Mouse (Mus musculus): ENCODE measurements around the gene Bmp7. TPM values are rescaled to one million over a fixed set of nuclear protein-coding genes. Genes with fewer than 3 reads are reported as not detected.

The Bmp7 gene
- polyA plus RNA-seq, 1 experiment from 2014 or later, result 8.7 TPM

DNA sequence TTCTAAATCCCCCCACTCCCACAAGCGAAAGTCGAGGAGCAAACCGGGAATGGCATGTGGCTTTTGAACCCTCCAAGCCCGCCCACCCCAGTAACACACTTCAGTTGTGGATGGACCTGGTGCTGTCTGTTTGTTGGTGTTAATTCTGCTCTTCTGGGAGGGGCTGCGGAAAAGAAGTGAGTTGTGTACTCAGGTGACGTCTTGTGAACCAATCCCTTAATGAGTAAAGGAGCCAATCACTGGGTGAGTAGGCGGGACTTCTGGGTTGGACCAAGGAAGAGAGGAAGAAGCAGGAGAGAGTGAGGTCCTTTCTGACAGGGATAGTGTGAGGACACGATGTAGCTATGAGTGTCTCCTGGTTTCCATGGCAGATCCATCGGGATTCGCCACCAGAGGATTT lies 83.1 kb downstream of the Bmp7 start:
- 66% methylated on average over 10 of the region's 10 CpGs for whole genome bisulfite sequencing
- ATAC-seq, result no peak

DNA sequence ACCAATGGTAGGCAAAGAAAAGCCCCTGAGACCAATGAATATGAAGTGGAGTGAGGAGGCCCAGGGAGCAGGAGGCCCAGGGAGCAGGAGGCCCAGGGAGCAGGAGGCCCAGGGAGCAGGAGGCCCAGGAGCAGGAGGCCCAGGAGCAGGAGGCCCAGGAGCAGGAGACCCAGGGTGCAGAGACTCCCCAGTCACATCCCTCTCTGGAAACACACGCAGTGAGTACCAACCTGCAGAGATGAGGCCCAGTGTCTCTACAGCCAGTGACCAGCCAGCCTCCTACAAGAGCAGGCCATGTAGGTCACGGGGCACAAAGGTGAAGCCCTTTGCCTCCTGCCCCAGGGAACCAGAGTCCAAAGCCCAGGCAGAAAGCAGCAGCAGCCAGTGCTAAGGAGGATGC lies 83.6 kb downstream of the Bmp7 start:
- H3K9me3 ChIP-seq (replicated peaks; ENCODE audit: control insufficient read depth, low read length), result no peaks in the 10 kb centered on the region
- WGBS, result 68% methylated on average over 2 of the region's 2 CpGs

More for the DNA sequence above, 83.1 kb downstream of the Bmp7 start:
- no peaks in the 10 kb centered on the region for H3K4me1 ChIP-seq (ENCODE audit: control insufficient read depth, insufficient read depth, low read length)
- no peak overlapping the region for H3K9ac ChIP-seq (ENCODE audit: low read length)
- no peaks in the 10 kb centered on the region for H3K9me3 ChIP-seq (replicated peaks; ENCODE audit: control insufficient read depth, low read length)
- no peak for DNase-seq (ENCODE audit: low spot score)
- H3K27me3 ChIP-seq (replicated peaks; ENCODE audit: control insufficient read depth, insufficient read depth, low read length), result no peaks in the 10 kb centered on the region
- H3K27ac ChIP-seq (ENCODE audit: low read depth, low read length), result no peak overlapping the region
- no peak overlapping the region for H3K4me3 ChIP-seq (ENCODE audit: low read depth, low read length)
- no peak overlapping the region for H3K4me2 ChIP-seq (ENCODE audit: low read length)
- no peaks in the 10 kb centered on the region for H3K36me3 ChIP-seq (ENCODE audit: control insufficient read depth, insufficient read depth, low read length)

DNA sequence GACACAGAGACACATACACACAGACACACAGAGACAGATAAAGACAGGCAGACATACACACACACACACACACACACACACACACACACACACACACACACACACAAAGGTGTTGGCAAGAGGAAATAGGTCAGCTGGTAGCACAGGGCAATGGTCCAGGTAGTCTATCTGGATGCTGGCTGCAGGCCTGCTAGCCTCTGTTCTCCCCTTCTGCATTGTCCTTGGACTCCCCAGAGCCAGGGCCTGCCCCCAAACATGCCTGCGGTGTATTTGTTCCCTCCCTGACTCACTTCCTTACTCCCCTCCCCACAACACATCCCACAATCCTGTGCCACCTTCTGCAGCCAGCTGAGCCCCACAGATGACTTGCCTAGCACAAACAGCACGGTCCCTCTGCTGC lies 86.0 kb downstream of the Bmp7 start:
- Histone ChIP-seq H3K27me3 (replicated peaks; ENCODE audit: control insufficient read depth, insufficient read depth, low read length) (no peaks in the 10 kb centered on the region), H3K36me3 (ENCODE audit: control insufficient read depth, insufficient read depth, low read length) (no peaks in the 10 kb centered on the region), H3K9me3 (replicated peaks; ENCODE audit: control insufficient read depth, low read length) (no peaks in the 10 kb centered on the region), H3K4me2 (ENCODE audit: low read length) (no peak overlapping the region), H3K9ac (ENCODE audit: low read length) (no peak overlapping the region), H3K4me3 (ENCODE audit: low read depth, low read length) (no peak overlapping the region), H3K4me1 (ENCODE audit: control insufficient read depth, insufficient read depth, low read length) (no peaks in the 10 kb centered on the region), H3K27ac (ENCODE audit: low read depth, low read length) (no peak overlapping the region)
- ATAC-seq, result no peak; the same call in 1 of the 2 replicates
- 58% methylated on average over 2 of the region's 2 CpGs for WGBS
- peak; percentile 19 for DNase-seq (ENCODE audit: low spot score)

More for the DNA sequence above, 83.6 kb downstream of the Bmp7 start:
- Histone ChIP-seq H3K4me3 (ENCODE audit: low read depth, low read length) (no peak overlapping the region), H3K27me3 (replicated peaks; ENCODE audit: control insufficient read depth, insufficient read depth, low read length) (no peaks in the 10 kb centered on the region), H3K9ac (ENCODE audit: low read length) (no peak overlapping the region), H3K4me2 (ENCODE audit: low read length) (no peak overlapping the region), H3K36me3 (ENCODE audit: control insufficient read depth, insufficient read depth, low read length) (no peaks in the 10 kb centered on the region), H3K27ac (ENCODE audit: low read depth, low read length) (no peak overlapping the region), H3K4me1 (ENCODE audit: control insufficient read depth, insufficient read depth, low read length) (no peaks in the 10 kb centered on the region)
- DNase-seq (ENCODE audit: low spot score) (no peak), ATAC-seq (no peak)

GRCm38 (mm10) chr2:172851773-172852172 lies 88.3 kb downstream of the Bmp7 start:
- no peak for ATAC-seq
- Histone ChIP-seq H3K9me3 (replicated peaks; ENCODE audit: control insufficient read depth, low read length) (no peaks in the 10 kb centered on the region), H3K4me3 (ENCODE audit: low read depth, low read length) (no peak overlapping the region), H3K4me2 (ENCODE audit: low read length) (no peak overlapping the region), H3K4me1 (ENCODE audit: control insufficient read depth, insufficient read depth, low read length) (no peaks in the 10 kb centered on the region), H3K9ac (ENCODE audit: low read length) (no peak overlapping the region), H3K27me3 (replicated peaks; ENCODE audit: control insufficient read depth, insufficient read depth, low read length) (no peaks in the 10 kb centered on the region), H3K36me3 (ENCODE audit: control insufficient read depth, insufficient read depth, low read length) (no peaks in the 10 kb centered on the region), H3K27ac (ENCODE audit: low read depth, low read length) (no peak overlapping the region)
- DNase-seq (ENCODE audit: low spot score), result no peak
- 80% methylated on average over 11 of the region's 11 CpGs for WGBS

DNA sequence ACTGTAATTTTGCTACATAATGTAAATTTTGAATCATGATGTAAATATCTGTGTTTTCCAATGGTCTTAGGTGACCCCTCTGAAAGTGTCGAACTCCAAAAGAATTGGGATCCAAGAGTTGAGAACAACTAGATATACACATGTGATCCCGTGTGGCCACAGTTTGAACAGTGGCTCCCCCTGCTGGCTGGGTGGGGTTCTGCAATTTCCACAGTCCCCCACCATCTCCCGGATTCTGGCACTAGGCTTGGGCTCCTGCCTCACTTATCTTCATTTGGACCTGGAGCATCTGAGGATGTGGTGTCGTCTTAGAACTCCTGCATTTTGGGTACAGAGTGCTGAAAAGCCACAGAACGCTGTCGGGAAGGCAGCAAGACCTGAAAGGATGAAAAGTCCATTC lies 91.9 kb downstream of the Bmp7 start:
- Histone ChIP-seq H3K9me3 (replicated peaks; ENCODE audit: control insufficient read depth, low read length) (no peaks in the 10 kb centered on the region), H3K4me1 (ENCODE audit: control insufficient read depth, insufficient read depth, low read length) (no peaks in the 10 kb centered on the region), H3K36me3 (ENCODE audit: control insufficient read depth, insufficient read depth, low read length) (no peaks in the 10 kb centered on the region), H3K4me2 (ENCODE audit: low read length) (no peak overlapping the region), H3K4me3 (ENCODE audit: low read depth, low read length) (no peak overlapping the region), H3K27me3 (replicated peaks; ENCODE audit: control insufficient read depth, insufficient read depth, low read length) (no peaks in the 10 kb centered on the region), H3K27ac (ENCODE audit: low read depth, low read length) (no peak overlapping the region), H3K9ac (ENCODE audit: low read length) (no peak overlapping the region)
- 74% methylated on average over 6 of the region's 6 CpGs for WGBS
- DNase-seq (ENCODE audit: low spot score), result no peak
- no peak for ATAC-seq

GRCm38 (mm10) chr2:172846311-172846575 lies 93.9 kb downstream of the Bmp7 start:
- Histone ChIP-seq H3K4me3 (ENCODE audit: low read depth, low read length) (no peak overlapping the region), H3K4me1 (ENCODE audit: control insufficient read depth, insufficient read depth, low read length) (no peaks in the 10 kb centered on the region), H3K9me3 (replicated peaks; ENCODE audit: control insufficient read depth, low read length) (no peaks in the 10 kb centered on the region), H3K9ac (ENCODE audit: low read length) (no peak overlapping the region), H3K27ac (ENCODE audit: low read depth, low read length) (no peak overlapping the region), H3K36me3 (ENCODE audit: control insufficient read depth, insufficient read depth, low read length) (no peaks in the 10 kb centered on the region), H3K4me2 (ENCODE audit: low read length) (no peak overlapping the region), H3K27me3 (replicated peaks; ENCODE audit: control insufficient read depth, insufficient read depth, low read length) (no peaks in the 10 kb centered on the region)
- DNase-seq (ENCODE audit: low spot score) (no peak), ATAC-seq (no peak)
- WGBS, result 83% methylated on average over 4 of the region's 4 CpGs

- Histone ChIP-seq H3K4me1 (ENCODE audit: control insufficient read depth, insufficient read depth, low read length) (no peaks in the 10 kb centered on the region), H3K36me3 (ENCODE audit: control insufficient read depth, insufficient read depth, low read length) (no peaks in the 10 kb centered on the region), H3K27ac (ENCODE audit: low read depth, low read length) (no peak overlapping the region), H3K27me3 (replicated peaks; ENCODE audit: control insufficient read depth, insufficient read depth, low read length) (no peaks in the 10 kb centered on the region), H3K9me3 (replicated peaks; ENCODE audit: control insufficient read depth, low read length) (no peaks in the 10 kb centered on the region), H3K4me2 (ENCODE audit: low read length) (no peak overlapping the region), H3K9ac (ENCODE audit: low read length) (no peak overlapping the region; the same call in 1 of the 2 replicates), H3K4me3 (ENCODE audit: low read depth, low read length) (no peak overlapping the region)
- no peak for ATAC-seq
- 58% methylated on average over 31 of the region's 31 CpGs for WGBS
- DNase-seq (ENCODE audit: low spot score), result no peak
Observed at GRCm38 (mm10) chr2:172845536-172846310, 94.4 kb downstream of the Bmp7 start.

DNA sequence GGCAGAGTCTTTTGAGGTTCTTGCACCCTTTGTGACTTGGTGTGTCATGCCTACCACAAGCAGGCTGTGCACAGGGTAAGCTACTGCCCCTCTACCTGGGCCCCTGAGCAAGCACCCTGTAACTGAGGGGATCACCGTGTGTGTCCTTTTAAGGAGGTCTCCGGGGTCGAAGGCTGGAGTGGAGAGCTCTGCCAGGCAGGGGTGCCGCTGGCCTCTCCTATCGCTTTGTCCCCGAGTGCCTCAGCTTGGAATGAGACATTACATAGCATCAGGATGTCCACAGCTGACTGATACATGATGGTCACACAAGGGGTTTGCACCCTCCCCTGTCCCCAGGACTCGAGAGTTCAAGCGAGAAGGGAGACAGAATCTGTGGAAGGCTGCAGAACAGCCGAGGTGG lies 96.2 kb downstream of the Bmp7 start:
- WGBS, result 84% methylated on average over 9 of the region's 9 CpGs
- DNase-seq (ENCODE audit: low spot score) (no peak), ATAC-seq (no peak)
- H3K4me3 ChIP-seq (ENCODE audit: low read depth, low read length), result no peak overlapping the region
- H3K27ac ChIP-seq (ENCODE audit: low read depth, low read length), result no peak overlapping the region
- H3K36me3 ChIP-seq (ENCODE audit: control insufficient read depth, insufficient read depth, low read length), result no peaks in the 10 kb centered on the region
- no peaks in the 10 kb centered on the region for H3K27me3 ChIP-seq (replicated peaks; ENCODE audit: control insufficient read depth, insufficient read depth, low read length)
- no peaks in the 10 kb centered on the region for H3K9me3 ChIP-seq (replicated peaks; ENCODE audit: control insufficient read depth, low read length)
- no peaks in the 10 kb centered on the region for H3K4me1 ChIP-seq (ENCODE audit: control insufficient read depth, insufficient read depth, low read length)
- no peak overlapping the region for H3K4me2 ChIP-seq (ENCODE audit: low read length)
- H3K9ac ChIP-seq (ENCODE audit: low read length), result no peak overlapping the region

GRCm38 (mm10) chr2:172842306-172842705 lies 97.8 kb downstream of the Bmp7 start:
- H3K27ac ChIP-seq (ENCODE audit: low read depth, low read length), result no peak overlapping the region
- no peaks in the 10 kb centered on the region for H3K36me3 ChIP-seq (ENCODE audit: control insufficient read depth, insufficient read depth, low read length)
- no peaks in the 10 kb centered on the region for H3K9me3 ChIP-seq (replicated peaks; ENCODE audit: control insufficient read depth, low read length)
- H3K9ac ChIP-seq (ENCODE audit: low read length), result no peak overlapping the region
- H3K4me3 ChIP-seq (ENCODE audit: low read depth, low read length), result no peak overlapping the region
- 74% methylated on average over 4 of the region's 4 CpGs for WGBS
- DNase-seq (ENCODE audit: low spot score), result no peak
- no peak overlapping the region for H3K4me2 ChIP-seq (ENCODE audit: low read length)
- no peaks in the 10 kb centered on the region for H3K27me3 ChIP-seq (replicated peaks; ENCODE audit: control insufficient read depth, insufficient read depth, low read length)
- no peak for ATAC-seq
- H3K4me1 ChIP-seq (ENCODE audit: control insufficient read depth, insufficient read depth, low read length), result no peaks in the 10 kb centered on the region

Measured in forebrain, embryonic 14.5 days (tissue).